Mouse (Mus musculus) kidney, postnatal 14 days (tissue): Measurements from ENCODE around the gene Cyp4f18.
"Not testable (repeated sequence)": the region's sequence is repeated elsewhere in the genome, so short reads cannot be mapped to it uniquely, and the experiment has no call there.

Source experiments
- DNase-seq: peaks from one replicate; pipeline ENCODE4 v3.0.0; 2022; ENCODE audit warnings: mixed read lengths

Cyp4f18 gene

DNA sequence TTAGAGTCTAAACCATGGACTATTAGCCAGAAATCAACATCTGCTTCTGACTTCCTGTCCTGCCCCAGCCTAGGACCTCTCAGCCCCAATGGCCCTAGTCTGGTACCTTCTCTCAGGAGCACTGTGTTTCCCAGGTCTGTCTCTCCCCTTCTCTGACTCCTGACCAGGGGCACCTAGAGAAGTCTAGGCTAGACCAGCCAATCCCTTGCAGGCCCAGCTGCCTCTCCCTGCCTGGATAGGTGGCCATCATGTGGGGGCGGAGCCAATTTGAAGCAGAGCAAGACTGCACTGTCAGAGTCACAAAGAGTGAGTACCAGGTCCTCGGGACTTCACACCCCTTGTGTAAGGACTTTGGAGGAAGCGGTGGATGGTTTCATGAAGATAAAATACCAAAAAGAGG is at the start of gene Cyp4f18:
Gene Cyp4f18, minus strand, starts transcription at position 154 of the 400 bp plus-strand sequence.
- no peak for DNase-seq

DNA sequence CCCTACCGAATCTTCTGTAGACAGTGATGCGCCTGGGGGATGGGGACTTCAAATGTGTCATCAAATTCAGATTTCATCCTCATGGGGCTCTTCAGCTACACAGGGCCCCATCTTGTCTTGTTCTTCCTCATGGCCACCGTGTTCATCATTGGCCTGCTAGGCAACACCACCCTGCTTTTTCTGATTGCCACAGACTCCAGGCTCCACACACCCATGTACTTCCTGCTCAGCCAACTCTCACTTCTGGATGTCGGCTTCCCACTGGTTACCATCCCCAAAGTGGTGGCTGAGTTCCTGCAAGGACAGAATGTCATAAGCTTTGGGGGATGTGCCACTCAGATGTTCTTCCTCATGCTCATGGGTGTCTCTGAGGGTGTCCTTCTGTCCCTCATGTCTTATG is 48.2 kb upstream of the Cyp4f18 start:
- DNase-seq = not testable (repeated sequence)

DNA sequence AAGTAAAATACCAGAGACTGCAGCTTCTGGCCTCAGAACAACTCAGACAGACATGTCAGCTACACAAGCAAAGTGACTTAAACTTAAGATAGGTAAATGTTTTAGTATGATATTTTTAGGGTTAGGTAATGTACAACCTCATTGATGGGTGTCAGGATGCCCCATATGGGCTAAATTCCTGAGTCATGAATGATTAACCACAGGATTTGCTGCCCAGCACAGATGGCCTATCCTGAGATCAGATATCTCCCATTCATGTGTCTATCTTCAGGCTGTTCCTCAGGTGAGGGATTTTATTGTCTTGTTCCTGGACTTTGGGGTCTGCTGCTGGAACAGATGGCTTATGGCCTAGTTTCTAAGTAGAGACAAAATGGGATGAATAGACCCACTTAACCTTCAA is 45.2 kb upstream of the Cyp4f18 start:
- not testable (repeated sequence) for DNase-seq

DNA sequence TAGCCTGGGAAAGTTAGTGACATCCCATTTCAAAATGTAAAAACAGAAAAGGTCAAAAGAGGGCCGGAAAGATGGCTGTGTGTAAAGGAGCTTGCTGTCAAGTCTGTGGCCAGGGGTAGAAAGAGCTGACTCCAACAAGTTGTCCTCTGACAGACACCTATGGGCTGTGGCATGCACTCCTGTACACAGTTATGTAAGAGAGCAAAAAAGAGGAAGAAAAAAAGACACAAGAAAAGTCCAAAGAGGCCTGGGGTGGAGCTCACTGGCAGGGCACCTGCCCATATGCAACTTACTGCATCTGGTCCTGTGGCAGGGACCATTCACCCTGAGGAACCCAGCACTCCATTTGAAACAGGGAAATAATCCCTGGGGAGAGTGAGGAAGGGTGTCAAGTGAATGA is 33.1 kb upstream of the Cyp4f18 start:
- DNase-seq = no peak

DNA sequence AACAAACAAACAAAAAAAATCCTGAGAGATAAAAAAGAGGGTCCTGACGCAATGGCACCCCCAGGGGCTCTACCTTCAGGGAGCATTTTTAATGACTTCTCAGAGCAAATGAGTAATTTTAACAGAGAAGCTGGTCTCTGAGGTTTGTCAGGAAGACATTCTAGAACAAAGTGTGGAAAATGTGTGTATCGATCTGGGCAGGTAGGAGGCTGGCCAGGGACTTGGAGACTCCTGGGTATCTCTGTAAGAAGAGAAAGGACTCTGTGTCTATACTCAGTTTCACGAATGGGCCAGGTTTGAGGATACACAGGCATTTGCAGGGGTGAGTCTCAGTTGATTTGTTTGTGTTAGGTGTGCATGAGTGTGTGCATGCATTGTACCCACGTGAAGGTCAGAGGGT is 31.5 kb upstream of the Cyp4f18 start, which contains the start of gene Olfr372:
Gene Olfr372, plus strand, starts transcription at position 301 of the 400 bp plus-strand sequence.
- DNase-seq = not testable (repeated sequence)

DNA sequence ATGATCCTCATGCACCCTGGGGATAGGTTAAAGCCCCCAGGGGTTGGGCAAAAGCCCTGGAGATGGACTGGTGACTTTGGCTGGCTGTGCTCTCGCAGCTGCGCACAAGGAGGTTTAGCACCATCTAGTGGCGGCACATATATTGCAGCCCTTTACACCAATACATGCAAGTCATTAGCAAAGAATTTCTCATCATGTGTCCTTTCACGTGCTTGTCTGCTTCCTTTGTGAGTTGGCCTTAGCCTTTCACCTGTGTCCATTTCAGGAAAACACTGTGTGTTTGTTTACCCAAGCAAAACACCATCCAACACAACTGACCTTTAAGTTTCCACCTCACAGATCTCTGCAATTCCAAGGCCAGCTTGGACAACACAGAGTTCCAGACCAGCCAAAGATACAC is 23.5 kb upstream of the Cyp4f18 start:
- peak; percentile 47 for DNase-seq

DNA sequence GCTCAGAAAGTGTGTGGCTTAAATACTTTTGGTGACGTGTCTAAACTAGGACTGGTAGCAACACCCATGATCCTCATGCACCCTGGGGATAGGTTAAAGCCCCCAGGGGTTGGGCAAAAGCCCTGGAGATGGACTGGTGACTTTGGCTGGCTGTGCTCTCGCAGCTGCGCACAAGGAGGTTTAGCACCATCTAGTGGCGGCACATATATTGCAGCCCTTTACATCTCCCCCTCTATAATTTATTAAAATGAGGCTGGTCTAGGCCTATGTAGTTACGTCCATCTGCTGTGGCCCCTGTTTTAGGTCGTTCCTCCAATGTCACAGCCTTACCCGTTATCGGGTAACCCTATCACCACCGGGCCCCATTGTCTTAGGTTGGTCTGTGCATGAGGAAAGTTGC is 15.5 kb upstream of the Cyp4f18 start:
- DNase-seq = not testable (repeated sequence)

DNA sequence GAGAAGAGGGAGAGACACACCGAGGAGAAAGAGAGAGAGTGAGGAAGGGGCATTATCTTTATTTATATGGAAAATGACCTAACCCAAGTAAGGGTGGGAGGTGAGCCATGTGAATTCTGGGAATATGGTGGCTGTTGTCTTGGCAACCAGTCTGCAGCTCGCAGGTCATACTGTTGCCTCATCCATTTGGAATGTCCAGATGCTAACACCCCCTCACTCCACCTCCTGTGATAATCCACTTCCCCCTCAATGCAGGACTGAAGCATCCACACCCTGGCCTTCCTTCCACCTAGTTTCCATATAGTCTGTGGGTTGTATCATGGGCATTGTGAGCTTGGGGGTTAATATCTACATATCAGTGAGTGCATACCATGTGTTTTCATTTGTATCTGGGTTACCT is 10.4 kb upstream of the Cyp4f18 start:
- no peak for DNase-seq

DNA sequence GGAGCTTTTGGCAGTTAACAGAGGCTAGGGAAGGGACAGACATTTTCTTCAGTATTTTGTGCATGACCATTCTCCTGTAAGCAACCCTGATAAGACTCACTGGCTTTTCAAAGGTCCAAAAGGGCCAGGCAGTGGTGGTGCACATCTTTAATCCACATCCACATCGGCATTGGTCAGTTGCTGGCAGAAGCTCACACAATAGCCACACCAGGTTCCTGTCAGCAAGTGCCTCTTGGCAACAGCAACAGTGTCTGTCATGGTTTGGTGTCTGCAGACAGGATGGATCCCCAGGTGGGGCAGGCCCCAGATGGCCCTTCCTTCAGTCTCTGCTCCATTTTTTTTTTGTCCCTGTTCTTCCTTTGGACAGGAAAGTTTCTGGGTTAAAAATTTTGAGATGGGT is 9.6 kb upstream of the Cyp4f18 start:
- not testable (repeated sequence) for DNase-seq

DNA sequence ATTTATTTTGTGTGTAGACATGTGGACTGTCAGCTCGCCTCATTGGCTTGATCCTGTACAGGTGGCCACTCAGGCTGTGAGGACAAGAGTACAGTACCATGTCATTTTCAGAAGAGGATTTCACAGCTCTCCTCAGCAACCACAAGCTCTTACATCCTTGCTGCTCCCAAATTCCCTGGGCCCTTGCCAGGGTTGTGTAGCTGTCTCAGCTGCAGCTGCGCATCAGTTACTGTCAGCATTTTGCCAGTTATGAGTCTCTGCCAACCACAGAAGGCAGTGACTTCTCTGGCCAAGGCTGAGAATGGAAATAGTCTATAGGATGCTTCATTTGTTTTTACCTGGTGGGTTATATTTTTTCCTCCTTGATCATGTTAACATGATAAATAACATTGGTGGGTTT is 8.7 kb upstream of the Cyp4f18 start:
- no peak for DNase-seq

DNA sequence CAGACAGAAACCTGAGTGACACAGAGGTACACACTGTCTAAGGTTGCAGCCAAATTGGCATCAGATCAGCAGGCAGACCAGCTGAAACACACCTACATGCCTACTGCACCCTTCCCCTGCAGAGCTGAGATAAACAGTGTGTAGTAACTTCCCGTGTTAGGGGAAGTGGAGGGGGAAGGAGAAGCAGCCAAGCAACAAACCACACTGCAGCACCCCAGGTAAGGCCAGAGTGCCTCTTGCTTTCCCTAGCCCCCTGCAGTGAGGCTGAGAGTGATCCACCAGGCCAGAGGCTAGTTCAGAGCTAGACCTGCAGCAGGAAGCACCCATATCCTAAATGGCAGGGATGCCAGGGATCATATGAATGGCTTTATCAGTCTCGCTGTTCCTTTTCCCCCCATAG is 7.9 kb upstream of the Cyp4f18 start:
- DNase-seq = not testable (repeated sequence)

DNA sequence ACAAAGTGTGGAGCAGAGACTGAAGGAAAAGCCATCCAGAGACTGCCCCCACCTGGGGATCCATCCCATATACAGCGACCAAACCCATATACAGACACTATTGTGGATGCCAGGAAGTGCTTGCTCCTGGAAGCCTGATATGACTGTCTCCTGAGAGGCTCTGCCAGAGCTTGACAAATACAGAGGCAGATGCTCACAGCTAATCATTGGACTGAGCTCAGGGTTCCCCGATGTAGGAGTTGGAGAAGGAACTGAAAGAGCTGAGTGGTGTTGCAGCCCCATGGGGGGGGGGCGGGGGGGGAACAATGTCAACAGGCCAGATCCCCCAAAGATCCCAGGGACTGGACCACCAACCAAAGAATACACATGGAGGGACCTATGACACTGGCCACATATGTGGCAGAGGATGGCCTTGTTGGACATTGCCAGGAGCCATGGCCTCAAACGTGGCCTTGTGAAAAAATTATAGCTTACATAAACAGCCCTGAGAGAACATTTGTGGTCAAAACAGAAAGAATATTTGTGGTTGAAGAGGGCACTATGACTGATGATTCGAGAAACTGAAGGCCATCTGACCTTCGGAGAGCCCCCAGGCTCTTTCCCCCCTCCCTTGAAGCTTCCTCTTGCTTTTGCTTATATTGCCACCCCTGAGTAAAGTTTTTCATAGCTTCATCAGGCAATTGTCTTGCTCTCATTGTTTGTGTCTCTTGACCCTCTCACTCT is 4.2 kb upstream of the Cyp4f18 start:
- DNase-seq = not testable (repeated sequence)

DNA sequence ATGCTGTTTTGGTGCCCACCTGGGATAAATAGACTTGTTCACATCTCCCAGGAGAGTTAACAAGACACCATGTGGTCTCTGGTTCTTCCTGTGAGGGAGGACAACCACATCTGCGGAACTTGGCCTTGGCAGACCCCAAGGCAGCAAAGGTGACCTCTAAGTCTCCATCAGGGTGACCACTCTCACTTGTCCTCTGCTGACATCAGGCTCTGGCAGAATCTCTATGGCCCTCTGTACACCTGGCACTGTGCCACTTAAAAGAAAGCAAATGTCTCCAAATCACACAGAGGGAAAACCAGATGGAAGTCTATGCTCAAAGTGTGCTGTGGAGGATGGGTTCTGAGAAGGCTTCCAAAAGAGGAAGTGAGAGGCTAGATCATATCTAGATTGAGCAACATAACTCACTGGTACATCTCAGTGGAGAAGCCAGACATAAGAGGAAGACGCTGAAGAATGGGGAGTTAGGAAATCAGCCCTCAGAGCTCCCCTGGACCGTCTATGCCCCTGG is 1.2 kb downstream of the Cyp4f18 start:
- peak; percentile 41 for DNase-seq

DNA sequence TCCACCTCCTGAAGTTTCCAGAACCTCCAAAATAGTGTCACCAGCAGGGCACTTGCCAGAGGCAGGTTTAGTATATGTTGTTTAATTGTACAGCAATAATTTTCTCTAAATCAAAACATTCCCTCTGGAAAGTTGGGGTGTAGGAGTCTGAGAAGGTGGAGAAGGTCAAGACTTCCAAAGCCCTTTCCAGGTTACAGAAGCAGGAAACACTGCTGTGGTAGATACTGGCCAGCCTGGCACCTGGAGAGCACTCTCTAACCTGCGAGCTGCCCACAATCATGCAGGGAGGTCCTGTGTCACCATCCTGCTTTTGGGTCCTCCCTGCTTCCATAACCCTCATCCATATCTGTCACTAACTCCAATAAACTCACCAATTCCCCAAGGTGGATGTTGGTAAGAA is 2.7 kb downstream of the Cyp4f18 start:
- no peak for DNase-seq

DNA sequence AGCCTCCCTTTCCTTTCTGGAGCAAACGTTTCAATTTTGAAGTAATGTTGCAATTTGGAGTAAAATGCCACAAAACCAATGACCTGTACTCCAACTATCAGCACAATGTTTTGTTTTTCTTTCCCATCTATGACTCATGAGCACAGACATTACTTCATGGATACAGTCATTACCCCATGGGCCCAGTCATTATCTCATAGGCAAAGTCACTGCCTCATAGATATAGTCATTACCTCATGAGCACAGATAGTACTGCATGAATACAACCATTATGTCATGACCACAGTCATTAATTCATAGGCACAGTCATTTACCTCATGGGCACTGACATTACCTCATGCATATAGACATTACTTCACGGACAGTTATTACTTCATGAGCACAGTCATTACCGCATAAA is 3.5 kb downstream of the Cyp4f18 start:
- DNase-seq = no peak

DNA sequence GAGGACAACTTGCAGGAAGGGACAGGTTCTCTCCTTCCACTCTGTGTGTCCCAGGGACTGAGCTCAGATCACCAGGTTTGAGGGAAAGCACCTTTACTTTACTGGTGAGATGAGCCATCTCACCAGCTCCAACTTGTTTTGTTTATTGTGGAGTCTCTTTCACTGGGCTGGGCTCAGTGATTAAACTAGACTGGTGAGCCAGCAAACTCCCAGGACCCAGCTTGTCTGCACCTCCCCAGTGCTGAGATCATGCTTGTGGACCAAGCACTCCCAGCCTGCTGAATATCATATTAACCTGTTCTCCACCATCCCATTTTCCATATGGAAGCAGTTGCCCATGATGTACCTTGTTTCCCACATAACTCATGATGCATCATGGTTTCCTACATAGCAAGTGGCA is 6.5 kb downstream of the Cyp4f18 start:
- no peak for DNase-seq

DNA sequence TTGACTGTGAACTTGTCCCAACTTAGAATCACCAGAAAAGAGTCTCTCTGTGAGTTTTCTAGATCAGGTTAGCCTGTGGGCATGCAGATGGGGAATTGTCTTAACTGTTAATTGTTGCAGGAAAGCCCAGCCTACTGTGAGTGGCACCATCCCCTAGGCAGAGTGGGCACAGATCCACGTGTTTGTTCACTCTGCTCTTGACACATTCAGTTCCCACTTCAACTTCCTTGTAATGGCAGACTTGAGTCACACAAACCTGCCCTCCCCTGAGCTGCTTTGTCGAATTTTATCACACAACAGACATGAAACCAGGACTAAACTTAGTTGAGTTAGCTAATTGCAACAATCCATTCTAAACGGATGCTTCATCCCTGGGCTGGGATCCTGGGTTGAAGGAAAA is 9.2 kb downstream of the Cyp4f18 start:
- no peak for DNase-seq

DNA sequence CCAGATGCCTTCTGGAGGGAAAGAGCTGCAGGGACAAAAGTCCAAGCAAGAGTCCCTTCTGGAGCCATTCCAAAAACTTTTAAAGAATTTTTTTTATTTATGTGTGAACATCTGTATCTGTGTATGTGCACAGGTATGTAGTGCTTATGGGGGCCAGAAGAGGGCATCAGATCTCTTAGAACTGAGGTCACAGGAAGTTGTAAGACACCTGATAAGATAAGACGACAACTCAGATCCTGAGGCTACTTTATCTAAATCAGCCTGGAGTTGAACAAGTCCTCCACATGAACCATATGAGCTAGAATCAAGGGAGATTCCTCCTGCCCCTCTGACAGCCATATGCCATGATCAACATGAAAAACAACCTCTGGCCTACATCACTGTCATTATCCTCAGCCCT is 10.0 kb downstream of the Cyp4f18 start:
- DNase-seq = no peak

DNA sequence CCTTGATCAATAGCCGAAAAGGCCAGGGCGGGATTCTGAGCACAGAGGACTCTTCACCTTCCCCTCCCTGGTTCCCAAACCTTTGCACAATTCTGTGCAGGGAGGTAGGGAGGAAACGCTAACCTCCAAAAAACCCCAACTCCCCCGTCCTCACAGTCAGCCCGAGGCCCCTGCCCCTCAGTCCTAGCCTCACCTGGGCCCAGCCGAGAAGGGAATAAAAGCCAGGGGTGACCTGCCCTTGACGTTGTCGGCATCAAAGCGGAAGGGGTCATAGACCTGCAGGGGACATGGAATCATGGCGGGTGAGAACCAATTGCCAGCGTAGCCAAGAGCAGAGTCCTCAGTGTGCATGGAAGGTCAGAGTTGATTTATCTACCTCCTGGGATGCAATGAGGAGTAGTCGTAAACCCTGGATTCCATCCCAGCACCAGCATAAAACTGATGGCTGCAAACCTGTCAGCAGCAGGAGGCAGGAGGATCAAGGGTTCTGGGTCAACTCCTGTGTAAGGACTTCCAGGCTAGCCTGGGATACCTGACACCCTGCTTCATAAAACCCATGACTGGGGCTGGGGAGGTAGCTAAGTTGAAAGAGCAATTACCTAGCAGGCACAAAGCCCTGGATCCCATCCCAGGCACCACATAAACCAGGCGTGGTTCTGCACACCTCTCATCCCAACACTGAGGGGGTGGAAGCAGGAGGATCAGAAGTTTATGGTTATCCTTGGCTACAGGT is 20.4 kb downstream of the Cyp4f18 start:
- no peak for DNase-seq

DNA sequence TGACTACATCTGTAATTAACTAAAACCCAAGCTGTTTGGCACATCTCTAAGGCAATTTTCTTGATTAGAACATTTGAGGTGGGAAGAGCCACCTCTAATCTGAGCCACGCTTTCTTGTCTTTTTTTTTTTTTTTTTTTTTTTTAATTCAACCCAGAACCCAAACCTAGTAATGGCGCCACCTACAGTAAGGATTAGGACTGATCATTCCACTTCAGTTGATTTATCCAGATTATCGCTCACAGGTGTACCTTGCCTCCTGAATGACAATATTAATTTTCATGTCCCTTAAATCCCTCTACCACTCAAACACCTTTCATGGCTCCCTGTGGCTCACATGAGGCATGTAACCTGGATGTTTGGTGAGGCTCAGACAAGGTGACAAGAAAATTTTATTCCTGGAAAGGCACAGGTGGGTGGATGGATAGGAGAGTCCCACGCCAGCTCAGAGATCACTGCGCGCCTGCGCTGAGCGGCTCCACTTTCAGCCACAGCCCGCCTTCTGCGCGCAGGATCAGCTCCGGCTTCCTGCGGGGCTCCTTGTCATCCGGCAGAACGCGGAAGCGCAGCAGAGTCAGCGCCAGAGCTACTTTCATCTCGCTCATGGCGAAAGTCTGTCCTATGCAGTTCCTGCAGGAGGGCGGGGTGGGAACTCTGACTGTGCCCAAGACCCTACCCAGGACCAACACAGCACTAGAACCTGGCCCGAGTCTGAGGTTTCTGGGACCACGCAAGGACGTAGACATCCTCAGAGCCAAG is 21.1 kb downstream of the Cyp4f18 start:
- peak; percentile 70 for DNase-seq

DNA sequence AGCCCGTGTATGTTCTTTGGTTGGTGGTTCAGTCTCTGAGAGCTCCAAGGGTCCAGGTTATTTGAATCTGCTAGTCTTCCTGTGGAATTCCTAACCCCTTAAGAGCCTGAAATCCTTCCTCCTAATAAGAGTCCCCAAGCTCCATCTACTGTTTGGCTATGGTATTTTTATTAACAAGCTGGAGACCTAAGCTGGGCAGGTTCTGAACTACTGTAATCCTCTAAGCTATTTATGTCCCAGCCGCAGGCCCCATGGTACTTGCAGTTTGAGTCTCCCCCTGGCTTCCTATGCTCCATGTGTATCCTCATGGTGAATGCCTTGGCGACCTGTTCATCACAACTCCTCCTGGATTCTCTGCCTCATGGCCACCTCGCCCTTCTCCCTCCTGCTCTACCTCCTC is 24.8 kb downstream of the Cyp4f18 start:
- DNase-seq = no peak

DNA sequence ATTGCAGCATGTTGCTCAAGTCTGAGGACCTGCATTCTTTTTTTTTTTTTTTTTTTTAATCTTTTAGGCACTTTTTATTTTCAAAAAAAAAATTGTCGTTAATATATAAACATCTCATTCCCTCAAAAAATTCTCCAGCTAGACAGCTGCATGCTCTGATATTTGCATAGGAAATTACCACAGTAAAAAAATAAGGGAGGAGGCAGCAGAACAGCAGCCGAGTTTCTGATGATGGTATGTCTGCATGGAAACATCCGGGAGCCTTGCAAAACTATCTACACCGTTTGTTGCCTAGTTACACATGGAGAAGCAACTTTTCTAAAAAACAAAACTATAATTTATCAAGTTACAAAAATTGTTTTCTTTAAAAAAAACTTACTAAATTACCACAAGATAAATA is 28.0 kb downstream of the Cyp4f18 start:
- DNase-seq = no peak

DNA sequence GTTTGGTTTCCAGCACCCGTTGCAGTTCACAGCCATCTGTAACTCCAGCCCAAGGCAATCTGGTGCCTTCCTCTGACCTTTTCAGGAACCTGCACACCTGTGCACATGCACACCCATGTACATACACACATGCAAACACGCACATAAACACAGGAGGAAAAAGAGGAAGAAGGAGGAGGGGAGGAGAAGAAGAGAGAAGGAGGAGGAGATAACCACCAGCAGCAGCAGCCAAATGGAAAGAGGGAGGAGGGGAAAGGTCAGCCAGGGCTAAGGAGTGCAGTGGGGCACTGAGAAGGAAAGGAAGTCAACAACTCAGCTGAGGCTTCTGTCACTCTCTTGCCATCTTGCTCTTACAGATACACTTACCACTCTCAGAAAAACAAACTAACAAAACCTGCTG is 28.4 kb downstream of the Cyp4f18 start:
- DNase-seq = peak; percentile 18

DNA sequence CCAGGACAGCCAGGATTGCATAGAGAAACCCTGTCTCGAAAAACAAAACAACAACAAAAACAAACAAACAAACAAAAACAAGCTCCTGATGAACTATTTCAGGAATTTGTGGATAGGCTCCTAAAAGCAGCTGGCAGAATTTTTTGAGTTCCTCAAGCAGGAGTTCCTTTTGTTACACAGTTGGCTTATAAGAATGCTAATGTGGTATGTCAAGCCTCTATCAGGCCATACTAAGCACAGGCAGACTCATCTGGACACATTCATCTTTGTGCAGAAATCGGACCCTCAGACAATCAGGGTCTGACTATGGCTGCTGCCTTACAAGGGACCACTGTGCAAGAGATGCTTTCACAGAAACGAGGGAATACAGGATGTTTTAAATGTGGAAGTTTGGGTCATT is 35.2 kb downstream of the Cyp4f18 start:
- no peak for DNase-seq
